Mouse (Mus musculus) cerebellum, adult 2 months (tissue): Measurements from ENCODE around the gene Lyz1.

Source experiments
- CTCF ChIP-seq: fragments of 200-500 bp; IDR thresholded peaks from 2 replicates; pipeline ENCODE4 v1.5.1; 2011; ENCODE audit warnings: low read depth, mild to moderate bottlenecking, control low read depth, low read length, moderate library complexity, borderline replicate concordance; ENCODE audit not compliant: insufficient read depth
- POLR2A ChIP-seq: fragments of 200-500 bp; IDR thresholded peaks from 2 replicates; pipeline ENCODE4 v1.6.1; 2011; ENCODE audit warnings: low read length, control low read depth, borderline replicate concordance; ENCODE audit not compliant: insufficient read depth

DNA sequence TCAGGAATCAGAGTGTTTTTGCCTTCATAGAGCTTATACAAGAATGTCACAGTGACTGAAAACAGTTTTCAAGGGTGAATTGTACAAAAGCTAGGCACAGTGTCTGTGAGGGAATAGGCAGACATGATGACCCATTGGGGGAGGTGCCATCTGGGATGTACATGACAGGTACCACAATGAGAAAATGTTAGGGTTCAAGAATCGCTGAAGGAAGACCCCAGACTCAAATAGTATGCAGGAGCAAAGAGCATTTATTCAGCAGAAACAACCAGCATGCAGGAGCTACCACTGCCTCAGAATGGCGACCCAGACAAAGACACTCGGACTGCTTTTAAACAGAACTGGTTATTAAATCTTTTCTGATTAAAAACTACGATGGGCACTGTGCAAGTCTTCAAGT, 6.4 kb upstream of the Lyz1 start:
- TF ChIP-seq CTCF, result no peak
- no peak for TF ChIP-seq POLR2A
